Mouse (Mus musculus): ENCODE measurements around the gene Prpf6. TPM values are rescaled to one million over a fixed set of nuclear protein-coding genes. Genes with fewer than 3 reads are reported as not detected.

The Prpf6 gene
- polyA plus RNA-seq, 1 experiment from 2014 or later, result 69.5 TPM

DNA sequence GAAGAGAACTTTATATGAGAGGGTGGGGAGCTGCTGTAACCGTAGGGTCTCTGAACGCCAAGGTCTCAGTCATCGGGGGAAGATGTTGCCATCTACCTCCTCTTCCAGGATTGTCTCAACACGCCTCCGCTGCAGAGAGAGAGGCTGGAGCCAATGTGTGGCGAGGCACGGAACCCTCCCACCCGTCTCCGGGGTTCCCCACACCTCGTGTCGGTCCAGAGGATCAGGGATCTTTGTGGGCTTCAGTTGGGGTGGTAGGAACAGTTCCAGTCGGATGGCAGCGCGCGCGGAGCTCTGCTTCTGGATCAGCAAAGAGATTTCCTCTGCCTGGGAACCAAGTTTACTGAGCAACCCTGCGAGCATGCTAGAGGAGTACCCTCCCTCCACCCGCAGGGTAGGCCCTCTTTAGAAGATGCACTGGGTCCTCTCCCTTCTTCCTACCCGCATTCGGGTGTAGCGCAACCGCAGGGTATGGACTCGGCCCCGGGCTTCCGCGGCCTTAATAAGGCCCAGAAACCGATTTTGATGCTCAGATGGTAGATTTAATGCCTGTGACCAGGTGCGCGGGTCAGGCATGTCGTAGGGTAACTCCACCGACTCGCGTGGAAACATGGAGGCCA, 105.2 kb downstream of the Prpf6 start:
- Histone ChIP-seq H3K4me2 (no peak overlapping the region), H3K36me3 (no peaks in the 10 kb centered on the region), H3K27me3 (no peaks in the 10 kb centered on the region; the same call in 1 of the 2 replicates), H3K9me3 (replicated peaks) (no peaks in the 10 kb centered on the region), H3K4me1 (peaks cover 21% of the 10 kb centered on the region), H3K27ac (no peak overlapping the region), H3K9ac (no peak overlapping the region), H3K4me3 (replicated peaks) (no peak overlapping the region)
- ATAC-seq (replicated peaks; ENCODE audit: low FRiP score), result no peak
- WGBS, result 75% methylated on average over 33 of the region's 33 CpGs

DNA sequence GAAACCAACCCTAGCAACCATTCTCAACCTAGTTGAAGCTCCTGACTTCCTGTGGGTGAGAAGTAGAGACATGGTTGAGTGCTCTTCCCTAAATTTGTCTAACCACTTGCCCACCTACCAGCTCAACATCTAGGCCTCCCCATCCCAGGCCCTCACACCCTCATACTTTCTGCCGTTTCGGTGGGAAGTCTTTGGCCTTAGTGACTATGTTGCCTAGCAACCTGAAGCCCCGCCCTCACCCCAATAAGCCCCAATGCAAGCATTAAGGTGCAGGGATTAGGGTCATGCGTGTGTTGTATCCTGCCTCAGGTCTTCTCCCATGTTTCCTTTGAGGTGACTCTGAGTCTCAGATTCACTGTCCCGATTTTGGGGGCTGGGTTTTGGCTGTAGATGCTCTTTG, 106.6 kb downstream of the Prpf6 start, which contains the start of gene Lkaaear1:
Lkaaear1 (minus strand) TSS at position 202 of the 400 bp plus-strand sequence.
- peaks cover 9% of the 10 kb centered on the region for H3K4me1 ChIP-seq
- H3K36me3 ChIP-seq, result no peaks in the 10 kb centered on the region
- no peak within 1 kb of the TSS for H3K4me2 ChIP-seq
- ATAC-seq (replicated peaks; ENCODE audit: low FRiP score), result no peak
- no peak within 1 kb of the TSS for H3K9ac ChIP-seq
- WGBS, result 51% methylated on average over 5 of the region's 5 CpGs
- H3K9me3 ChIP-seq (replicated peaks), result no peaks in the 10 kb centered on the region
- no peak within 1 kb of the TSS for H3K27ac ChIP-seq
- no peaks in the 10 kb centered on the region; the same call in 1 of the 2 replicates for H3K27me3 ChIP-seq
- no peak within 1 kb of the TSS for H3K4me3 ChIP-seq (replicated peaks)

Small RNA genes within 50 kb of the gene (microRNA-seq; reads per million reads assigned to microRNA genes)
- gene Mir7006, result not detected

Other genes starting within 250 kb of the Prpf6 start
- gene Zgpat, start 226.9 kb upstream of the Prpf6 start, polyA plus RNA-seq (2015; fragmentation: Nextera tagmentation; extraction: Ambion mirVana), result 41.7 and 43.7 TPM in 2 replicates
- gene Arfrp1, start 226.5 kb upstream of the Prpf6 start, polyA plus RNA-seq (2015; fragmentation: Nextera tagmentation; extraction: Ambion mirVana), result 69.4 and 71.8 TPM in 2 replicates
- gene Lime1, start 211.8 kb upstream of the Prpf6 start, polyA plus RNA-seq (2015; fragmentation: Nextera tagmentation; extraction: Ambion mirVana), result 22.6 and 26.7 TPM in 2 replicates
- 25.5 and 28.0 TPM in 2 replicates for gene Zbtb46, start 132.4 kb upstream of the Prpf6 start, polyA plus RNA-seq (2015; fragmentation: Nextera tagmentation; extraction: Ambion mirVana)
- 0.30 TPM in 1 of 2 replicates, not detected in the other for gene Abhd16b, start 98.7 kb upstream of the Prpf6 start, polyA plus RNA-seq (2015; fragmentation: Nextera tagmentation; extraction: Ambion mirVana)
- 162 and 169 TPM in 2 replicates for gene Tpd52l2, start 94.7 kb upstream of the Prpf6 start, polyA plus RNA-seq (2015; fragmentation: Nextera tagmentation; extraction: Ambion mirVana)
- 84.4 and 88.6 TPM in 2 replicates for gene Dnajc5, start 71.4 kb upstream of the Prpf6 start, polyA plus RNA-seq (2015; fragmentation: Nextera tagmentation; extraction: Ambion mirVana)
- gene Uckl1, start 7.0 kb upstream of the Prpf6 start, polyA plus RNA-seq (2015; fragmentation: Nextera tagmentation; extraction: Ambion mirVana), result 50.7 and 59.0 TPM in 2 replicates
- 43.1 and 51.6 TPM in 2 replicates for gene Zfp512b, start 935 bp downstream of the Prpf6 start, polyA plus RNA-seq (2015; fragmentation: Nextera tagmentation; extraction: Ambion mirVana)
- gene Samd10, start 7.3 kb downstream of the Prpf6 start, polyA plus RNA-seq (2015; fragmentation: Nextera tagmentation; extraction: Ambion mirVana), result 24.6 and 26.3 TPM in 2 replicates
- 0.21 TPM in 1 of 2 replicates, not detected in the other for gene Gm29797, start 65.2 kb downstream of the Prpf6 start, polyA plus RNA-seq (2015; fragmentation: Nextera tagmentation; extraction: Ambion mirVana)
- gene Sox18, start 79.8 kb downstream of the Prpf6 start, polyA plus RNA-seq (2015; fragmentation: Nextera tagmentation; extraction: Ambion mirVana), result 48.1 and 49.9 TPM in 2 replicates
- gene Tcea2, start 88.4 kb downstream of the Prpf6 start, polyA plus RNA-seq (2015; fragmentation: Nextera tagmentation; extraction: Ambion mirVana), result 25.6 and 25.9 TPM in 2 replicates
- gene Rgs19, start 102.1 kb downstream of the Prpf6 start, polyA plus RNA-seq (2015; fragmentation: Nextera tagmentation; extraction: Ambion mirVana), result 56.6 and 61.7 TPM in 2 replicates
- 0.22 TPM in 1 of 2 replicates, not detected in the other for gene Lkaaear1, start 106.6 kb downstream of the Prpf6 start, polyA plus RNA-seq (2015; fragmentation: Nextera tagmentation; extraction: Ambion mirVana)
- gene Oprl1, start 123.1 kb downstream of the Prpf6 start, polyA plus RNA-seq (2015; fragmentation: Nextera tagmentation; extraction: Ambion mirVana), result 0.36 and 1.9 TPM in 2 replicates
- gene Myt1, start 171.5 kb downstream of the Prpf6 start, polyA plus RNA-seq (2015; fragmentation: Nextera tagmentation; extraction: Ambion mirVana), result 0.26 and 0.71 TPM in 2 replicates
- gene Pcmtd2, start 246.0 kb downstream of the Prpf6 start, polyA plus RNA-seq (2015; fragmentation: Nextera tagmentation; extraction: Ambion mirVana), result 33.6 and 36.2 TPM in 2 replicates